Mouse (Mus musculus): ENCODE results near the gene Apbb2.

DNA sequence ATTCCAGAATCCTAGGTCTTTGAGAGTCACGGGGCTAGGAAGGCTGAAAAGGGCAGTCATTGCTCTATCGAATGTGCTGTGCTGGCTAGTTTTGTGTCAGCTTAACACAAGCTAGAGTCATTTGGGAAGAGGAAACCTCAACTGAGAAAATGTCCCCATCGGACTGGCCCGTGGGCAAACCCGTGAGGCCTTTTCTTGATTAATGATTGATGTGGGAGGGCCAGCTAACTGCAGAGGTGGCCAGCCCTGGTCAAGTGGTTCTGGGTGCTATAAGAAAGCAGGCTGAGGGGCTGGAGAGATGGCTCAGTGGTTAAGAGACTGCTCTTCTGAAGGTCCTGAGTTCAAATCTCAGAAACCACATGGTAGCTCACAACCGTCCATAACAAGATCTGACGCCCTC, 212.2 kb downstream of the Apbb2 start:
- TF ChIP-seq EP300 (IDR thresholded peaks at IDR 0.05; ENCODE audit: low read depth) (no peak), CTCF (IDR thresholded peaks at IDR 0.05; ENCODE audit: low read depth) (no peak)

Data from heart, postnatal 0 days (tissue).